Mouse (Mus musculus) lung, postnatal 0 days (tissue): ENCODE data around the gene Supt3.

ENCODE experiments used
- CTCF ChIP-seq: IDR thresholded peaks from 2 replicates; pipeline ENCODE4 v1.5.1; 2016; ENCODE audit warnings: antibody characterized with exemption, mild to moderate bottlenecking
- EP300 ChIP-seq: IDR thresholded peaks from 2 replicates; pipeline ENCODE4 v1.6.1; 2016; ENCODE audit warnings: antibody characterized with exemption, mild to moderate bottlenecking, control low read depth

DNA sequence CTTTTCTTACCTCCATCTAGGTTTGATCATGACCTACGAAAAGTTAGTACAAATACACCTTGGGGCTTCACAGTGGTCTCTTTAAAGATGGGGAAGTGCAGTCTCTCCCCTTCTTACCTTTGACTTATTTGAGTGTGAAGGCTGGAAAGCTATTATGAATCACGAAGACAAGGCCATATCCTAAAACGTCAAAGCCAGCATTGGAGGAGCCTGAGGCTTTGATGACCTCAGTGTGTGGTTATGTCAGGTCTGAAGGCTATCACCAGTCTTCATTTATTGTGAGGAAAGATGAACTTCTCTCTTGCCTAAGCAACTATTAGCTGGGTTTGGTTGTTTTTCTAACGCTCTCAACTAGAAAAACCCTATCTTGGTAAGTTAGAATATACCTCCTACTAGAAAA, 239.8 kb downstream of the Supt3 start:
- TF ChIP-seq CTCF = no peak
- TF ChIP-seq EP300 = no peak
